Comparison of ENCODE assay signal across 7 mouse cellular contexts in genomic region chr16:17277342-17278211, GRCm38 (mm10). TPM values are rescaled to one million over a fixed set of nuclear protein-coding genes. Genes with fewer than 3 reads are reported as not detected.
DNase-seq lines count a peak whose midpoint lies in the region; ATAC-seq and TF ChIP-seq lines count a peak whose summit lies in the region.

No protein-coding gene starts in this region.

- no peak overlapping the region for H3K27ac ChIP-seq in forebrain, embryonic 13.5 days
- no peak overlapping the region for H3K27ac ChIP-seq in intestine, embryonic 14.5 days (ENCODE audit: low read depth)
- no peak overlapping the region for H3K27ac ChIP-seq in midbrain, embryonic 11.5 days (ENCODE audit: low read depth, low read length)
- no peak overlapping the region for H3K27ac ChIP-seq in stomach, postnatal 0 days (replicated peaks)

- no peaks in the 10 kb centered on the region for H3K9me3 ChIP-seq in forebrain, embryonic 13.5 days (replicated peaks)
- no peaks in the 10 kb centered on the region for H3K9me3 ChIP-seq in intestine, embryonic 14.5 days (ENCODE audit: control insufficient read depth, low read length)
- no peaks in the 10 kb centered on the region for H3K9me3 ChIP-seq in midbrain, embryonic 11.5 days (ENCODE audit: control insufficient read depth, low read length)
- H3K9me3 ChIP-seq in stomach, postnatal 0 days (ENCODE audit: control insufficient read depth, low read length): no peaks in the 10 kb centered on the region

- no peak for TF ChIP-seq EP300 in stomach, postnatal 0 days (optimal IDR thresholded peaks at IDR 0.05)

- TF ChIP-seq CTCF in stomach, postnatal 0 days (IDR thresholded peaks at IDR 0.05; ENCODE audit: low read depth): no peak

- peak overlapping the region; percentile 49 for H3K4me3 ChIP-seq in forebrain, embryonic 13.5 days
- peak overlapping the region; percentile 54 for H3K4me3 ChIP-seq in intestine, embryonic 14.5 days (ENCODE audit: low read depth, low read length)
- peak overlapping the region; percentile 51 for H3K4me3 ChIP-seq in midbrain, embryonic 11.5 days (ENCODE audit: low read depth, low read length)
- peak overlapping the region; percentile 62 for H3K4me3 ChIP-seq in stomach, postnatal 0 days (ENCODE audit: low read depth, low read length)

- intact Hi-C loops in left cerebral cortex, postnatal 36 days (cut with DNase I): loop anchor here (5.0 to 10.0 kb wide), 4 partner anchors 45 to 353 kb away; partner anchors contain the start of genes Ccdc116, Hic2 and Sdf2l1

- H3K4me2 ChIP-seq in forebrain, embryonic 13.5 days: peak overlapping the region; percentile 90
- peak overlapping the region; percentile 69 for H3K4me2 ChIP-seq in intestine, embryonic 14.5 days (ENCODE audit: low read length)
- H3K4me2 ChIP-seq in midbrain, embryonic 11.5 days: peak overlapping the region; percentile 93
- H3K4me2 ChIP-seq in stomach, postnatal 0 days (replicated peaks; ENCODE audit: low read depth): peak overlapping the region; percentile 97

- WGBS in forebrain, embryonic 13.5 days: 3% methylated on average over 61 of the region's 61 CpGs
- WGBS in intestine, embryonic 14.5 days: 4% methylated on average over 61 of the region's 61 CpGs
- WGBS in midbrain, embryonic 11.5 days: 3% methylated on average over 59 of the region's 61 CpGs
- 10% methylated on average over 61 of the region's 61 CpGs for WGBS in stomach, postnatal 0 days

- ATAC-seq in forebrain, embryonic 13.5 days: peak; percentile 46
- peak; percentile 24; the same call in 1 of the 2 replicates for ATAC-seq in intestine, embryonic 14.5 days (replicated peaks; ENCODE audit: low FRiP score, low TSS enrichment, low read depth)
- ATAC-seq in midbrain, embryonic 11.5 days (ENCODE audit: low FRiP score): peak; percentile 45; the same call in 1 of the 2 replicates
- peak; percentile 6; the same call in 1 of the 2 replicates for ATAC-seq in stomach, postnatal 0 days (ENCODE audit: low FRiP score, low TSS enrichment)

- peaks cover 39% of the 10 kb centered on the region for H3K36me3 ChIP-seq in forebrain, embryonic 13.5 days (ENCODE audit: poor library complexity, severe bottlenecking)
- H3K36me3 ChIP-seq in intestine, embryonic 14.5 days (ENCODE audit: control insufficient read depth, insufficient read depth, low read length): peaks cover 26% of the 10 kb centered on the region
- 0 out of 2 replicates have a peak, but pooled peaks cover 2% of the 10 kb centered on the region for H3K36me3 ChIP-seq in midbrain, embryonic 11.5 days (ENCODE audit: control insufficient read depth, insufficient read depth, low read length)
- peaks cover 11% of the 10 kb centered on the region for H3K36me3 ChIP-seq in stomach, postnatal 0 days (ENCODE audit: control insufficient read depth, insufficient read depth, low read length)

- H3K4me1 ChIP-seq in forebrain, embryonic 13.5 days: peaks cover 23% of the 10 kb centered on the region
- peaks cover 17% of the 10 kb centered on the region for H3K4me1 ChIP-seq in intestine, embryonic 14.5 days (replicated peaks; ENCODE audit: control insufficient read depth, insufficient read depth, low read length)
- H3K4me1 ChIP-seq in midbrain, embryonic 11.5 days (ENCODE audit: control insufficient read depth, insufficient read depth, low read length): peaks cover 14% of the 10 kb centered on the region
- H3K4me1 ChIP-seq in stomach, postnatal 0 days (replicated peaks; ENCODE audit: control insufficient read depth, insufficient read depth): peaks cover 6% of the 10 kb centered on the region; the same call in 1 of the 2 replicates

- peak overlapping the region; percentile 51 for H3K9ac ChIP-seq in forebrain, embryonic 13.5 days
- 0 out of 2 replicates have a peak overlapping the region, but pooled peaks have one; percentile 13 for H3K9ac ChIP-seq in intestine, embryonic 14.5 days (ENCODE audit: low read length)
- 0 out of 2 replicates have a peak overlapping the region, but pooled peaks have one; percentile 9 for H3K9ac ChIP-seq in midbrain, embryonic 11.5 days (ENCODE audit: low read length)
- H3K9ac ChIP-seq in stomach, postnatal 0 days (ENCODE audit: low read length): no peak overlapping the region

- DNase-seq in R1 (ENCODE audit: low read depth, low spot score): peak; percentile 47
- DNase-seq in brain, embryonic 18.5 days (ENCODE audit: low read depth, low spot score): peak; percentile 8
- peak; percentile 64 for DNase-seq in intestine, embryonic 14.5 days (ENCODE audit: low spot score)
- DNase-seq in left cerebral cortex, postnatal 36 days (ENCODE audit: low spot score in 2 of 2): peak; percentile 75 to 80
- DNase-seq in midbrain, embryonic 11.5 days (ENCODE audit: low spot score, missing footprints): peak; percentile 92
- DNase-seq in stomach, postnatal 0 days (ENCODE audit: low spot score): peak; percentile 48

- peaks cover 34% of the 10 kb centered on the region for H3K27me3 ChIP-seq in forebrain, embryonic 13.5 days
- peaks cover 28% of the 10 kb centered on the region for H3K27me3 ChIP-seq in intestine, embryonic 14.5 days (replicated peaks; ENCODE audit: control insufficient read depth, insufficient read depth, low read length)
- H3K27me3 ChIP-seq in midbrain, embryonic 11.5 days (ENCODE audit: control insufficient read depth, insufficient read depth, low read length): peaks cover 29% of the 10 kb centered on the region
- no peaks in the 10 kb centered on the region for H3K27me3 ChIP-seq in stomach, postnatal 0 days (ENCODE audit: control insufficient read depth, insufficient read depth, low read length)

RNA-seq across cellular contexts. Expression of gene Tmem191c, which starts 1.7 kb away (rescaled TPM):
- polyA plus RNA-seq in forebrain, embryonic 13.5 days (2015; fragmentation: Nextera tagmentation; extraction: Ambion mirVana): 14.2 and 15.4 TPM in 2 replicates
- polyA plus RNA-seq in intestine, embryonic 14.5 days (2014; fragmentation: Nextera tagmentation; extraction: Ambion mirVana): 9.0 and 10.8 TPM in 2 replicates
- total RNA-seq in left cerebral cortex, postnatal 36 days (2021): 100 to 1,000 TPM; 102 to 115 TPM
- polyA plus RNA-seq in midbrain, embryonic 11.5 days (2014; fragmentation: Nextera tagmentation; extraction: Ambion mirVana): 6.8 and 7.4 TPM in 2 replicates
- polyA plus RNA-seq in stomach, postnatal 0 days (2015; fragmentation: Nextera tagmentation; extraction: Ambion mirVana): 8.8 and 10.6 TPM in 2 replicates

RNA-seq across cellular contexts. Expression of gene Hic2, which starts 44.2 kb away (rescaled TPM):
- 7.2 and 9.0 TPM in 2 replicates for polyA plus RNA-seq in forebrain, embryonic 13.5 days (2015; fragmentation: Nextera tagmentation; extraction: Ambion mirVana)
- 5.0 and 5.3 TPM in 2 replicates for polyA plus RNA-seq in intestine, embryonic 14.5 days (2014; fragmentation: Nextera tagmentation; extraction: Ambion mirVana)
- 1 to 10 TPM; 5.3 to 5.4 TPM for total RNA-seq in left cerebral cortex, postnatal 36 days (2021)
- 10.3 and 10.8 TPM in 2 replicates for polyA plus RNA-seq in midbrain, embryonic 11.5 days (2014; fragmentation: Nextera tagmentation; extraction: Ambion mirVana)
- 2.1 and 2.4 TPM in 2 replicates for polyA plus RNA-seq in stomach, postnatal 0 days (2015; fragmentation: Nextera tagmentation; extraction: Ambion mirVana)

RNA-seq across cellular contexts. Expression of gene Serpind1, which starts 53.6 kb away (rescaled TPM):
- 0.36 and 0.48 TPM in 2 replicates for polyA plus RNA-seq in forebrain, embryonic 13.5 days (2015; fragmentation: Nextera tagmentation; extraction: Ambion mirVana)
- 0.19 and 0.22 TPM in 2 replicates for polyA plus RNA-seq in intestine, embryonic 14.5 days (2014; fragmentation: Nextera tagmentation; extraction: Ambion mirVana)
- 1 to 10 TPM; 1.9 to 2.5 TPM for total RNA-seq in left cerebral cortex, postnatal 36 days (2021)
- 0.22 and 0.28 TPM in 2 replicates for polyA plus RNA-seq in midbrain, embryonic 11.5 days (2014; fragmentation: Nextera tagmentation; extraction: Ambion mirVana)
- polyA plus RNA-seq in stomach, postnatal 0 days (2015; fragmentation: Nextera tagmentation; extraction: Ambion mirVana): 0.41 and 0.96 TPM in 2 replicates

Comparison
In these comparisons a context has a peak if more than half of its experiments do, and no peak if none do; other contexts are left out.
1. DNase-seq: peak in every context shown above with its lines; median percentile 92 in midbrain, embryonic 11.5 days; 78 in left cerebral cortex, postnatal 36 days; 64 in intestine, embryonic 14.5 days; 48 in stomach, postnatal 0 days; 47 in R1; 8 in brain, embryonic 18.5 days.